Comparison of ENCODE assay signal across 8 mouse cellular contexts in the genomic region with DNA sequence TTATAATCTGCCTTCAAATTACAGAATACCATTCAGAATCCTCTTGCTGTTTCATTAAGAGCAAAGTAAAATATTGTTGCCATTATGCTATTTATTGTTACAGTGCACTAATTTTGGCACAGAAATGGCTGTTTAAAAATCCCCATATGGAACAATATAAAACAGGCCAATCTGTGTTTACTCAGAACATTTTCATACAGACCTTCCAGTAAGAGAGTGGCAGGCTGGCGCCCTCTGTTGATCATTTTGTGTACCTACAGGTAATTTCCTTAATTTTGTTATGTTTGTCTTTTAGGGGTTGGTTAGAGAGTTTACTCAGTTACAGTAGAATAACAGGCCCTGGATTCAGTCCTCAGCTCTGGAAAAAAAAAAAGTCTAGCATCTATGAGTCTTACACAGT. TPM values are rescaled to one million over a fixed set of nuclear protein-coding genes. Genes with fewer than 3 reads are reported as not detected.
A peak's percentile ranks its signal among the peaks of the same experiment; 100 is the strongest.
DNase-seq lines count a peak whose midpoint lies in the region; ATAC-seq lines count a peak whose summit lies in the region.
"Had no signal": no experiment of that assay in that cellular context is flagged by ENCODE, and none has a peak within 500 bp of the region (broad histone marks: within the 10 kb centered on the region; RNA-seq: fewer than 3 reads in every experiment).

No protein-coding gene starts in this region.

- no peak overlapping the region for H3K9ac ChIP-seq in hindbrain, embryonic 11.5 days (ENCODE audit: low read depth, low read length)
- H3K9ac ChIP-seq in hindbrain, embryonic 12.5 days = no peak overlapping the region

- no peaks in the 10 kb centered on the region for H3K36me3 ChIP-seq in hindbrain, embryonic 11.5 days (ENCODE audit: control insufficient read depth, insufficient read depth, low read length)
- H3K36me3 ChIP-seq in hindbrain, embryonic 12.5 days = peaks cover 5% of the 10 kb centered on the region

- ATAC-seq in hindbrain, embryonic 11.5 days (ENCODE audit: low FRiP score) = no peak
- ATAC-seq in hindbrain, embryonic 12.5 days (ENCODE audit: low FRiP score) = no peak
- ATAC-seq in CD4-positive, CD25-positive, alpha-beta regulatory T cell, adult 4 months = peak; percentile 57
- peak; percentile 35 to 61; a peak in 1 of 4 replicates for ATAC-seq in hematopoietic stem cell, adult 5-6 weeks (replicated peaks in 1 of 2; ENCODE audit: insufficient read depth in 1 of 2, low FRiP score in 2 of 2, low TSS enrichment in 1 of 2, low read depth in 1 of 2, poor library complexity in 2 of 2, severe bottlenecking in 2 of 2)

- DNase-seq in hindbrain, embryonic 11.5 days (ENCODE audit: low spot score) = peak; percentile 52
- peak; percentile 72 for DNase-seq in 3T3-L1 (ENCODE audit: low read depth, low spot score)
- DNase-seq in yolk sac, embryonic 10.5 days (ENCODE audit: low spot score) = no peak
- no peak for DNase-seq in testis, postnatal 10 days (ENCODE audit: low spot score)

- H3K4me2 ChIP-seq in hindbrain, embryonic 11.5 days (replicated peaks; ENCODE audit: low read depth, low read length) = no peak overlapping the region
- no peak overlapping the region for H3K4me2 ChIP-seq in hindbrain, embryonic 12.5 days (replicated peaks)

- no peaks in the 10 kb centered on the region for H3K9me3 ChIP-seq in hindbrain, embryonic 11.5 days (ENCODE audit: control insufficient read depth, low read length)
- no peaks in the 10 kb centered on the region for H3K9me3 ChIP-seq in hindbrain, embryonic 12.5 days (replicated peaks)

- no peaks in the 10 kb centered on the region for H3K4me1 ChIP-seq in hindbrain, embryonic 11.5 days (replicated peaks; ENCODE audit: control insufficient read depth, insufficient read depth, low read length)
- peaks cover 5% of the 10 kb centered on the region for H3K4me1 ChIP-seq in hindbrain, embryonic 12.5 days

- no peaks in the 10 kb centered on the region for H3K27me3 ChIP-seq in hindbrain, embryonic 11.5 days (ENCODE audit: control insufficient read depth, insufficient read depth, low read length)
- no peaks in the 10 kb centered on the region for H3K27me3 ChIP-seq in hindbrain, embryonic 12.5 days

- H3K27ac ChIP-seq in hindbrain, embryonic 11.5 days (ENCODE audit: low read depth, low read length) = no peak overlapping the region
- no peak overlapping the region for H3K27ac ChIP-seq in hindbrain, embryonic 12.5 days

- H3K4me3 ChIP-seq in hindbrain, embryonic 11.5 days (ENCODE audit: low read depth, low read length) = no peak overlapping the region
- no peak overlapping the region for H3K4me3 ChIP-seq in hindbrain, embryonic 12.5 days
- H3K4me3 ChIP-seq: myocyte had no signal

- WGBS in hindbrain, embryonic 11.5 days = 0% methylated on average over 1 of the region's 1 CpGs
- 0% methylated on average over 1 of the region's 1 CpGs for WGBS in hindbrain, embryonic 12.5 days

RNA-seq across cellular contexts. Expression of a gene that starts 16.8 kb away (rescaled TPM):
- polyA plus RNA-seq in hindbrain, embryonic 11.5 days (2014; fragmentation: Nextera tagmentation; extraction: Ambion mirVana) = 17.7 and 17.8 TPM in 2 replicates
- polyA plus RNA-seq in hindbrain, embryonic 12.5 days (2016; fragmentation: Nextera tagmentation; extraction: Ambion mirVana) = 13.4 and 14.0 TPM in 2 replicates
- polyA plus RNA-seq in CD4-positive, CD25-positive, alpha-beta regulatory T cell, adult 4 months (2017; shearing (Covaris generic)) = under 1 TPM; 0.20 to 0.32 TPM
- total RNA-seq in hematopoietic stem cell, adult 5-6 weeks (2017) = 5.2 and 10.2 TPM in 2 replicates

Comparison
In these comparisons a context has a peak if more than half of its experiments do, and no peak if none do; other contexts are left out.
1. ATAC-seq: peak in CD4-positive, CD25-positive, alpha-beta regulatory T cell, adult 4 months (single experiment) and hematopoietic stem cell, adult 5-6 weeks (2 of 2); none in hindbrain, embryonic 11.5 days (single experiment) and hindbrain, embryonic 12.5 days (single experiment).
2. DNase-seq: peak in hindbrain, embryonic 11.5 days (single experiment) and 3T3-L1 (single experiment); none in yolk sac, embryonic 10.5 days (single experiment) and testis, postnatal 10 days (single experiment).
3. RNA of a gene that starts 16.8 kb away (polyA plus RNA-seq): 17.7 to 17.8 TPM in hindbrain, embryonic 11.5 days and 13.4 to 14.0 TPM in hindbrain, embryonic 12.5 days; 0.20 to 0.32 TPM in CD4-positive, CD25-positive, alpha-beta regulatory T cell, adult 4 months; every median in the first group is over 10 times any median in the second.